Mouse (Mus musculus): ENCODE data around the gene Ube2q2. TPM values are rescaled to one million over a fixed set of nuclear protein-coding genes. Genes with fewer than 3 reads are reported as not detected.

The Ube2q2 gene
- total and polyA plus RNA-seq, 3 experiments: 31.6 to 90.6 (median 74.3) TPM

- ATAC-seq (ENCODE audit: extremely low read depth, insufficient number of reproducible peaks, low FRiP score, poor library complexity, severe bottlenecking) (no peak), DNase-seq (ENCODE audit: low spot score) (no peak)
- H3K4me1 ChIP-seq (ENCODE audit: insufficient read depth, low read depth, low read length): peaks cover 14% of the 10 kb centered on the region
- no peaks in the 10 kb centered on the region for H3K9me3 ChIP-seq (replicated peaks)
- peaks cover 49% of the 10 kb centered on the region for H3K27me3 ChIP-seq (ENCODE audit: insufficient read depth, low read length)
- TF ChIP-seq POLR2AphosphoS5 (IDR thresholded peaks at IDR 0.05; ENCODE audit: insufficient replicate concordance, low read depth, low read length) (no peak), TAL1 (conservative IDR thresholded peaks at IDR 0.05; ENCODE audit: low read depth, low read length) (no peak), CTCF (IDR thresholded peaks at IDR 0.05; ENCODE audit: low read depth, low read length) (no peak), GATA1 (IDR thresholded peaks at IDR 0.05; ENCODE audit: borderline replicate concordance, low read length) (no peak), GATA2 (IDR thresholded peaks at IDR 0.05; ENCODE audit: borderline replicate concordance, low read depth, low read length) (no peak)
- no peak overlapping the region for H3K4me3 ChIP-seq (ENCODE audit: low read depth, low read length)
- H3K36me3 ChIP-seq (replicated peaks): no peaks in the 10 kb centered on the region
Observed at GRCm38 (mm10) chr9:55136576-55136975, 12.1 kb upstream of the Ube2q2 start.

- H3K4me3 ChIP-seq (ENCODE audit: low read depth, low read length): no peak overlapping the region
- H3K4me1 ChIP-seq (ENCODE audit: insufficient read depth, low read depth, low read length): peaks cover 14% of the 10 kb centered on the region
- ATAC-seq (ENCODE audit: extremely low read depth, insufficient number of reproducible peaks, low FRiP score, poor library complexity, severe bottlenecking): no peak
- TF ChIP-seq GATA2 (IDR thresholded peaks at IDR 0.05; ENCODE audit: borderline replicate concordance, low read depth, low read length) (no peak), TAL1 (conservative IDR thresholded peaks at IDR 0.05; ENCODE audit: low read depth, low read length) (no peak), POLR2AphosphoS5 (IDR thresholded peaks at IDR 0.05; ENCODE audit: insufficient replicate concordance, low read depth, low read length) (no peak), CTCF (IDR thresholded peaks at IDR 0.05; ENCODE audit: low read depth, low read length) (no peak), GATA1 (IDR thresholded peaks at IDR 0.05; ENCODE audit: borderline replicate concordance, low read length) (no peak)
- H3K36me3 ChIP-seq (replicated peaks): no peaks in the 10 kb centered on the region
- no peak for DNase-seq (ENCODE audit: low spot score)
- no peaks in the 10 kb centered on the region for H3K9me3 ChIP-seq (replicated peaks)
- peaks cover 49% of the 10 kb centered on the region for H3K27me3 ChIP-seq (ENCODE audit: insufficient read depth, low read length)
Observed at GRCm38 (mm10) chr9:55137112-55137511, 11.5 kb upstream of the Ube2q2 start.

- no peaks in the 10 kb centered on the region for H3K36me3 ChIP-seq (replicated peaks)
- no peak for ATAC-seq (ENCODE audit: extremely low read depth, insufficient number of reproducible peaks, low FRiP score, poor library complexity, severe bottlenecking)
- no peak overlapping the region for H3K4me3 ChIP-seq (ENCODE audit: low read depth, low read length)
- H3K9me3 ChIP-seq (replicated peaks): no peaks in the 10 kb centered on the region
- no peak for TF ChIP-seq TAL1 (conservative IDR thresholded peaks at IDR 0.05; ENCODE audit: low read depth, low read length)
- no peak for TF ChIP-seq GATA1 (IDR thresholded peaks at IDR 0.05; ENCODE audit: borderline replicate concordance, low read length)
- no peak for TF ChIP-seq POLR2AphosphoS5 (IDR thresholded peaks at IDR 0.05; ENCODE audit: insufficient replicate concordance, low read depth, low read length)
- TF ChIP-seq CTCF (IDR thresholded peaks at IDR 0.05; ENCODE audit: low read depth, low read length): no peak
- no peak for TF ChIP-seq GATA2 (IDR thresholded peaks at IDR 0.05; ENCODE audit: borderline replicate concordance, low read depth, low read length)
- no peak for DNase-seq (ENCODE audit: low spot score)
- H3K27me3 ChIP-seq (ENCODE audit: insufficient read depth, low read length): peaks cover 47% of the 10 kb centered on the region
- peaks cover 14% of the 10 kb centered on the region for H3K4me1 ChIP-seq (ENCODE audit: insufficient read depth, low read depth, low read length)
Observed at GRCm38 (mm10) chr9:55139958-55140357, 8.7 kb upstream of the Ube2q2 start.

- Histone ChIP-seq H3K36me3 (replicated peaks) (peaks cover 23% of the 10 kb centered on the region), H3K4me1 (ENCODE audit: insufficient read depth, low read depth, low read length) (peaks cover 47% of the 10 kb centered on the region), H3K4me3 (ENCODE audit: low read depth, low read length) (peak overlapping the region; percentile 81), H3K9me3 (replicated peaks) (no peaks in the 10 kb centered on the region), H3K27me3 (ENCODE audit: insufficient read depth, low read length) (no peaks in the 10 kb centered on the region)
- TF ChIP-seq POLR2AphosphoS5 (IDR thresholded peaks at IDR 0.05; ENCODE audit: insufficient replicate concordance, low read depth, low read length) (no peak), CTCF (IDR thresholded peaks at IDR 0.05; ENCODE audit: low read depth, low read length) (no peak), GATA1 (IDR thresholded peaks at IDR 0.05; ENCODE audit: borderline replicate concordance, low read length) (no peak), TAL1 (conservative IDR thresholded peaks at IDR 0.05; ENCODE audit: low read depth, low read length) (no peak)
- peak; percentile 37; the same call in 1 of the 2 replicates for ATAC-seq (ENCODE audit: extremely low read depth, insufficient number of reproducible peaks, low FRiP score, poor library complexity, severe bottlenecking)
- DNase-seq (ENCODE audit: low spot score): peak; percentile 57
Observed at GRCm38 (mm10) chr9:55149499-55150278, 1.0 kb downstream of the Ube2q2 start.

GRCm38 (mm10) chr9:55150279-55150726, 1.6 kb downstream of the Ube2q2 start:
- peaks cover 23% of the 10 kb centered on the region for H3K36me3 ChIP-seq (replicated peaks)
- ATAC-seq (ENCODE audit: extremely low read depth, insufficient number of reproducible peaks, low FRiP score, poor library complexity, severe bottlenecking) (no peak), DNase-seq (ENCODE audit: low spot score) (peak; percentile 13)
- H3K9me3 ChIP-seq (replicated peaks): no peaks in the 10 kb centered on the region
- peak overlapping the region; percentile 81 for H3K4me3 ChIP-seq (ENCODE audit: low read depth, low read length)
- peaks cover 47% of the 10 kb centered on the region for H3K4me1 ChIP-seq (ENCODE audit: insufficient read depth, low read depth, low read length)
- TF ChIP-seq POLR2AphosphoS5 (IDR thresholded peaks at IDR 0.05; ENCODE audit: insufficient replicate concordance, low read depth, low read length): no peak
- no peaks in the 10 kb centered on the region for H3K27me3 ChIP-seq (ENCODE audit: insufficient read depth, low read length)

GRCm38 (mm10) chr9:55151096-55151495, 2.4 kb downstream of the Ube2q2 start:
- Histone ChIP-seq H3K4me3 (ENCODE audit: low read depth, low read length) (peak overlapping the region; percentile 81), H3K4me1 (ENCODE audit: insufficient read depth, low read depth, low read length) (peaks cover 47% of the 10 kb centered on the region), H3K9me3 (replicated peaks) (no peaks in the 10 kb centered on the region), H3K36me3 (replicated peaks) (peaks cover 23% of the 10 kb centered on the region), H3K27me3 (ENCODE audit: insufficient read depth, low read length) (no peaks in the 10 kb centered on the region)
- TF ChIP-seq GATA2 (IDR thresholded peaks at IDR 0.05; ENCODE audit: borderline replicate concordance, low read depth, low read length): no peak
- TF ChIP-seq GATA1 (IDR thresholded peaks at IDR 0.05; ENCODE audit: borderline replicate concordance, low read length): no peak
- TF ChIP-seq POLR2AphosphoS5 (IDR thresholded peaks at IDR 0.05; ENCODE audit: insufficient replicate concordance, low read depth, low read length): no peak
- no peak for TF ChIP-seq CTCF (IDR thresholded peaks at IDR 0.05; ENCODE audit: low read depth, low read length)
- TF ChIP-seq TAL1 (conservative IDR thresholded peaks at IDR 0.05; ENCODE audit: low read depth, low read length): no peak
- DNase-seq (ENCODE audit: low spot score) (no peak), ATAC-seq (ENCODE audit: extremely low read depth, insufficient number of reproducible peaks, low FRiP score, poor library complexity, severe bottlenecking) (no peak)

Data from G1E (cell line).